Mouse (Mus musculus) forelimb bud, embryonic 11.5 days (tissue): Measurements from ENCODE around the gene Imp4.
"Not testable (repeated sequence)": the region's sequence is repeated elsewhere in the genome, so short reads cannot be mapped to it uniquely, and the experiment has no call there.

Experiments used
- DNase-seq: peaks from one replicate; pipeline ENCODE4 v3.0.0-alpha.2; 2012; ENCODE audit warnings: low read depth, low spot score

Imp4 gene

DNA sequence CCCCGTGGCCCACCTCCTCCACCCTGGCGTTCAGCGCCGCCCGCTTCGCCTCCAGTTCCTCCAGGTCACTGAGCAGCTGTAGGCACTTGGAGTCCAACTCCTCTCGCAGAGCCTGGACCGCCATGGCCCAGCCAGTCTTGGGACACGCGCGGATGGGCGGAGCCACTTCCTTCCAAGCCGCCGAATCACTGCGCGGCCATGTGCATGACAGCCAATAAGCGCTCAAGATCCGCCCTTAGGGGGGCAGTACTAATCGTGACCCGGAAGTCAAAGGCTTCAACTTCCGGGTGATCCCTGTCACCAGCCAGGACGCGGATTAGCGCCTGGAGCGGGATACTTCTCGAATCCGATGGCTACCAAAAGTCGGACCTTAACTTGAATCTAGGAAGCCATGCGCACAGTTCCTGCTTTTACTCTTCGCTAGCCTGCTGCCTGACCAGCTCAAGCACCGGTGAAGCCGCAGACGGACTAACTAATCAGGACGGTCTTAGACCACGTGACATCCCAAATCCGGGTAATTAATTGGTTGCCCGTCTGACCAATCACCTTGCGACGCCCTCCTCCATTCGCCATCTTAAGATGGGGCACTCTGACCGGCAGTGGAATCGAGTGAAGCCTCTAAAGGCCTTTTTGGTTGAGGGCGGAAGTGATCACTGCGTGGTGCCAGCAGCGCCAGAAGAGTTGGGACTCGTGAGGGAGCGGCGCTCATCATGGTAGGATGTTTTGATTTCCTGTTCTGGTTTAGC is at the start of gene Imp4, which contains the start of gene Ccdc115:
Gene Imp4, plus strand, starts transcription at position 637 of the 746 bp plus-strand sequence.
Gene Ccdc115, minus strand, starts transcription at position 458 of the 746 bp plus-strand sequence.
- peak; percentile 99 for DNase-seq

DNA sequence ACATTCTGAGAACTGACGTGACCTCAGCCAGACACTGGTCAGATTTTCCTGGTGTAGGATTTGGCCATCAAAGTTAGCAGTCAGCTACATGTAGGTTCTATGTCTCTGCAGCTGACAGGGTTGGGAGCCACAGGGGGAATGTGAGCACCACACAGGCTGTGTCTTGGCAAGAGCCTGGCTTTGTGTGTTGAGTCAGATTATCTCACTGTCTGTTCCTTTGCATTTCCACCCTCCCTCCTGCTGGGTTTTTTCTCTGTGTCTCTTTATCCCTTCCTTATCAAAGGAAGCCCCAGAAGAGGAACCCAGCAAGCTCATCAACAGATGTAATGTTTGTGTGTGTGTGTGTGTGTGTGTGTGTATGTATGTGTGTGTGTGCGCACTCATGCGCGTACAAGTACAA is 43.3 kb upstream of the Imp4 start:
- no peak for DNase-seq

DNA sequence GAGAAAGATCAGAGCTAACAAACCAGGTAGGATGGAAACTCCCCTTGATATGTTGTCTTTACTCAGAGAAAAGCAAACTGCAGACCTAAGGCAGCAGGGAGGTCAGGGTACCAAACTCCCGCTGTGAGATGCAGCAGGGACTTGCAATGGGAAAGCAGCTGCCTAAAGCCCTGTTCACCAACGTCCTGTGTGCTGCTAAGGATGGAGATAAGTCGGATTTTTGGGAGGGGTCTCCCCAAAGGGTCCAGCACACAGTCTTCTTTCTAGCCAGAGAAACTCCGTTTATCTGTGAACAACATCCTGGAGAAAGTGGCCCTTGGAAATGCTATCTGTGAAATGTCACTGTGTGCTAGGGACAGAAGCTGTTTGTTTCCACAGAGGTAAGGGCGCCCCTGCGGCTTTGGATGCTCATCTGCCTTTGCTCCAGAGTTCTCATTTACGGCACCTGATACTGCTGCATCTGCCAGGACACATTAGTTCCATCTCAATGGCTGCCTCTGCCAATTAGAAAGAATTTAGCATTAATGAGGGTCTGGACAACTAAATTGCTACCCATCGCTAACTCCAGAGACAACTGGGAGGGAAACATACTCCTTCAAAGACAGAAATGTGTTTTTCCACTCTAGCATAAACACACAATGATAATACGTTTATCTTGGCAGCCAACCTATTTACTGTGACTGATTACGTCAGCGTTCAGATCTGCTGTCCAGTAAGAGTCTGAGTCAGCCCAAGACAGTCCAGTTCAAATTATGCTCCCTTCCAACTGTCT is 40.3 kb upstream of the Imp4 start:
- DNase-seq: no peak

DNA sequence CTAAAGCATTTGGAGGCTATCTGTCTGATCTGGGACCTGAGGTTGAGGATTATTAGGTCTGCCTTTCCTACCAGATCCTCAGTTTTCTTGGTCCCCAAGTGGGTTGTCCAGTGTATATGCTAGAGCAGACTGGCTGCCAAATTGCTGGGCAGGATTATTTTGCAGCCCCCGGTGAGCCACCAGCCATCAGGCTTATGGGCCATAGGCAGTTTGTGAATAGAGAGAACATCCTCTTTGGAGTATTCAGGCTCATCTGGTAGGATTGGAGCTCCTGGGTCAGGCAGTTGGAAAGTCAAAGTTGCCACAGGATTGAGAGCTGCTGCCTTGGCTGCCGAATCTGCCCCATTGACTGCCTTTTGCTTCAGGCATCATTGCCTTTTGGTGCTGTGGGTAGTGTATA is 11.2 kb upstream of the Imp4 start:
- DNase-seq: no peak

DNA sequence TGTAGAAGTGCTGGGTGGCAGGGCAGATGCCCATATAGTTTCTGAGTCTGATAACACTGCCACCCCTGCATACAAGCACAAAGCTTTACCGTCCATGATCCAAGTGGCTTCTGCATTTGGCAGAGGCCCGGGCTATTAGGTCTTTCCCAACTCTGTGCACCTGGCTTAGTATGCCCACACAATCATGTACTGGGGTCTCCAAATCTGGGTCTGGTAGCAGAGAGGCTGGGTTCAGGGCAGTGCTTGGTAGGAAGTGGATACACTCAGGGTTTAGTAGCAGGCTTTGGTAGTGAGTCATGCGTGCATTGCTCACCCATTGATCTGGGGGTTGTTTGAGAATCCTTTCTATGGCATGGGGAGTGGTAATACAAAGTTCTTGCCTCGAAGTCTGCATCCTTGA is 10.4 kb upstream of the Imp4 start:
- no peak for DNase-seq

DNA sequence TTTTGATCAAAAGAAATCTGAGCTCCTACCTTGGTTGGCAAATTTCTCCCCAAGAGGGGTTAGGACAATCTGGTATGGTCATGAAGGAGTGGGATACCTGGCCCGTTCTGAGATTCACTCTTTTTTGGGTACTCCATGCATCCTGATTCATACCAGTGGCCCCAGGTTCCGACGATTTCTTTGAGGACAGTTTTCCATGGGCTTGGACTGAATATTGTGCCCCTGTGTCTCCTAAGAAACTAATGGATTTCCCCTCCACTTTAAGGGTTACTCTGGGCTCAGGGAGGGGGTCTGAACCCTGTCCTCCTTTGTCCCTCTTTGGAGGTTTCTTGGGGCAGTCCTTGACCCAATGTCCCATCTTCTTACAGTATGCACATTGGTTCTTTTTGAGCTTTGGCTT is 8.7 kb upstream of the Imp4 start:
- DNase-seq: no peak

DNA sequence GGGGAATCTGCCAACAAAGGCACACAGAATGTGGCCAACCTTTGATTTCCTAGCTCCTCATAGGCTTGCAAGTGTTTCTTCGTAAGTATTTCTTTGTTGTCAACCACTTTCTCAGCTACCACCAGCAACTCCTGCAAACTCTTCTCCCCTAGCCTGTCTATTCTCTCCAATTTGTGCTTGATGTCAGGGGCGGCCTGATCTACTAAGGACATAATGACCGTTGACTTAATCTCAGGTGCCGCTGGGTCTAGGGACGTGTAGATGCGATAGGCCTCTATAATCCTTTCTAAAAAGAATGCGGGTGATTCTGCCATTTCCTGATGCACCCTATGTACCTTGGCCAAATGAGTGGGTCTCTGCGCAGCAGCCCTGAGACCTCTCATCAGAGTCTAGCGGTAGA is 8.2 kb upstream of the Imp4 start:
- no peak for DNase-seq

DNA sequence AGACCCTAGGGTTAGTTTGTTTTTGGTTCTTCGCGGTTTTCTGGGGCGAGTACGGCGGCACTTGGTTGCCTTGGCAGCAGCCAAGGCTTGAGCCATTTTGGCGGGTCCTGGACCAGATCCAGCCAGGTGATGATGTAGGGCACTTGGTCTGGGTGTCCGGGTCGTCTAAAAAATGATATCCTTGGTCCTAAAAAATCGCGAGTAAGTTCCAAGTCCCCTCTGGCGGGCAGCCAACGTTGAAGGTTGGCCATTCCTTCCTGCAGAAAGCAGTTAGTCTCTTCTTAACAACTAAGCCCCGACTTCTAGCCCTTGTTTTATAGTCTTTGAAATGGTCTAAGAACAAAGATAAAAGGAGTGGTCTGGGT is 7.3 kb upstream of the Imp4 start:
- no peak for DNase-seq

DNA sequence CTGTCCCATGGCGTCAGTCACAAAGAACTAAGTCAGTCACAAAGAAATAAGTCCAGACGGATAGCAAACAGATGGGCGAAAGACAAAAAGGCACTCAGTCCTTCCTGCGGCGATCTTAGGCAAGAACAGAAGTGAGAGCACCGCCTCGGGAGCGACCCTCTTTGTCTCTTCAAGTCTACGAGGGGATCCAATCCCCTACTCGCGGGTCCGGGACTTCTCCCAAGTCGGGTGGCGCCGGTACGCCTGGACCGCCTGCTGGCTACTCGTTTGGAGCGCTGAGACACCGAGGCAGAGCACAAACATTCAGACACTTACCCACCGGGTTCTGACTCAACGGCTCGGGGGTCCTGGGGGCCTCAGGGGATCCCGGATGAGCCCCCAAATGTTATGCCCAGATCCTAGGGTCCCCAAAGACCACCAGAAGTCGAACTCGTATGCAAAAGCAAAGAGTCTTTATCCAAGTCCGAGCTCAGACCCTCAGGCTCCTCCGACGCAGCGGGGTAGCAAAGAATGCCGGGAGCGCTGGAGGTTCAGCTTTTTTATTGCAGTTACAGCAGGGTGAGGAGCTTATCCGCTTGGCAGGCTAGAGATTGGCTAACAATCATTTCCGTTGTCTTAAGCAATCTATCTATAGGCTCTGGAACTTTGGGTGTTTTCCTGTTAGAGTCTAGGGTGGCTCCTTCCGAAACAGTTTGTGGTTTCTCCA is 6.7 kb upstream of the Imp4 start:
- peak; percentile 52 for DNase-seq

DNA sequence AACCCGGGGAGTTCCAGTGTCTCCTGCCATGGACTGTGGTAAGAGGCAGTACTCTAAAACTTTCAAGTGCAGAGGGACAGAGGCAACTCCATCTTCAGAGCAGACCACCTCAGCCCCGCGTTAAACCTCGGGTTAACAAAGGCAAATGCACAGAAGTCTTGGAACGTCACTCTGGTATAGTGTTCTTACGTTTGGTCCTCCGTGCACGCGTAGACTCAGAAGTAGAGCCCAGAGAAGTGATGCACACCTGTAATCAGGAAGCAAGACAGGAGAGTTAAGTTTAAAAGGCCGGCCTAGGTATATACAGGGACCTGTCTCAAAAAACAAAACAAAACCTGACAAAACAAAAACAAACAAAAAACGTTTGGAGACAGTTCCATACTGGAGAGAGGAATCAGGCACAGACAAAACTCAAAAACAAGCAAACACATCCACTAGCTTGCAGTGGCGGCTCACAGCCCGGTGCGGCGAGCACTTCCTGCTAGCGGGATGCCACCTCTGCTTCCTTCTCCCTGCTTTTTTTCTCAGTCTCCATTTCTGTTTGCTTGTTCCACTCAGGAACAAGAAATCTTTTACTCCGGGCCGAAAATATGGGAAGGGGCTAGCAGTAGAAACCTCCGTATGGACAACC is 5.6 kb upstream of the Imp4 start:
- peak; percentile 39 for DNase-seq

DNA sequence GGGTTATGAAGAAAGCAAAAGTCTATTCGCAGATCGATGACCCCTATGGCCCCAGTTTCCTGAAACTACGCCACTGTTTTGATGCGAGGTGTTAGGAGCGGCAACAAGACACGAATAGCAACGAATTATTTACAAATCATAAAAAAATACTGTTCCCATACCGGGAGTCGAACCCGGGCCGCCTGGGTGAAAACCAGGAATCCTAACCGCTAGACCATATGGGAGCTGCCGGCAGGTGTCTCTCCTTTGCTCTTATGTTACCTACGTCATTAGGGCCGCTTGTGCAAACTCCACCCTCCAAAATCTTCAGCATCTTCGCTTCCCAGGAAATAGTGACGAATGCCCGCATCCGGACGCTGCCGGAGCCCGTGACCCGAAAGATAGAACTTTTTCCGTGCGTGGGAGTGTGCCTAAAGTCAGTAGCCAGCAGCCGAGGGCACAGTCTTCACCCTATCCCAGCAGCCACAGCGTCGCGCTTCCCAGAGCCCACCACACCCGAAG is 4.9 kb upstream of the Imp4 start:
- peak; percentile 91 for DNase-seq

DNA sequence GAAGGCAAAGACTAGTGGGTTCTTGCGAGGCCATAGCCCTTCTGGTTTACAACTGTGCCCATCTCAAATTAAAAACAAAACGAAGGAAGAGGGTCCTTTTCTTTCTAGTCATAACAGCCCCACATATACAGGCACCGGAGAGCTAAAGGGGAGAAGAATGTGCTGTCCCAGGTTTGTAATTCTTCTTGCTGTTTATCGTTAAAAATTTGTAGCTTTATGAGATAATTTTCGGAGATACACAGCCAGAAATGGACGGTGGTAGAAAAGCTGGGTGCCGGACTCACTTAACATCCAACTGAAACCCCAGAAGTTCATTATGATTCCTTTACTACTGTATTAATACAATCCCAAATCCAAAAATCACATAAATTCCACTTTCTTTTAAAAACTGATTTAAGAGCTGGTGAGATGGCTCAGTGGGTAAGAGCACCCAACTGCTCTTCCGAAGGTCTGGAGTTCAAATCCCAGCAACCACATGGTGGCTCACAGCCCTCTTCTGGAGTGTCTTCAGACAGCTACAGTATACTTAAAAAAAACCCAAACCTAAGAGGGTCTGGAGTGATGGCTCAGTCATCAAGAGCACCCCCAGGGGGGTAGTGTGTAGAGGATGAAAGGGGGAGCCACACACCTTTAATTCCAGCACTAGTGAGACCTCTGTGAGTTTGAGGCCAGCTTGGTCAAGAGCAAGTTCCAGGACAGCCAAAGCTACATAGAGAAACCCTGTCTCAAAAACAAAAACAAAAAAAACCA is 4.1 kb upstream of the Imp4 start:
- DNase-seq: no peak

DNA sequence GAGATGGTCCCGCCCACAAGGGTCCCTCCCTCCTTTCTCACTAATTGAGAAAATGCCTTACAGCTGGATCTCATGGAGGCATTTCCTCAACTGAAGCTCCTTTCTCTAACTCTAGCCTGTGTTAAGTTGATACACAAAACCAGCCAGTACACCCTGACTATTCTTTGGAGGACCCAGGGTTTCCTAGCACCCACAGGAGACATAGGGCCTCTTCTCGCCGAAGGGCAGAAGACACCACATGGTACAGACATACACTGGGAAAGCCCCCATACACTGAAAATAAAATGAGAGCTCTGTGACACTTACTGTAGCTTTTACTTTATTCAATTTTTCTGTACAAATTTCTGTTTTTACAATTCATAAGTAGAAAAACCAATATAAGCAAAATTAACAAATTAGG is 3.3 kb upstream of the Imp4 start:
- DNase-seq: no peak

DNA sequence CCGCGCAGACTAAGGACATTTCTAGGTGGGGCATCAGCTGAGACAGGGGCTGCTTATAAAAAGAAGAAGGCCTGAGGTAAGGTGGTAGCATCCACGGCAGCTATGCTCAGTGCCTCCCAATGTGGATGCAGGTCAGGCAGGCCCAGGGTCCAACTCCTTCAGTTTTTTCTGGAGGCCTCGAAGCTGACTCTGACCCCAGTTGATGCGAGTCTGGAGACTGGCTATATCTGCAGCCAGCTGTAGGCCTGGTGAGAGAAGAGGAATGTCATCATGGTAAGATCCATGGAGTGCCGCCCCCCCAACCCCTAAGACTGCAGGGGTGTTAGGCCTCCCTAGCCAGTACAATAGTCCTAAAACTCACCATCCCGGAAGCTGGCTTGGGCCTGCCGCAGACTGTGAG is 2.3 kb upstream of the Imp4 start:
- DNase-seq: not testable (repeated sequence)

DNA sequence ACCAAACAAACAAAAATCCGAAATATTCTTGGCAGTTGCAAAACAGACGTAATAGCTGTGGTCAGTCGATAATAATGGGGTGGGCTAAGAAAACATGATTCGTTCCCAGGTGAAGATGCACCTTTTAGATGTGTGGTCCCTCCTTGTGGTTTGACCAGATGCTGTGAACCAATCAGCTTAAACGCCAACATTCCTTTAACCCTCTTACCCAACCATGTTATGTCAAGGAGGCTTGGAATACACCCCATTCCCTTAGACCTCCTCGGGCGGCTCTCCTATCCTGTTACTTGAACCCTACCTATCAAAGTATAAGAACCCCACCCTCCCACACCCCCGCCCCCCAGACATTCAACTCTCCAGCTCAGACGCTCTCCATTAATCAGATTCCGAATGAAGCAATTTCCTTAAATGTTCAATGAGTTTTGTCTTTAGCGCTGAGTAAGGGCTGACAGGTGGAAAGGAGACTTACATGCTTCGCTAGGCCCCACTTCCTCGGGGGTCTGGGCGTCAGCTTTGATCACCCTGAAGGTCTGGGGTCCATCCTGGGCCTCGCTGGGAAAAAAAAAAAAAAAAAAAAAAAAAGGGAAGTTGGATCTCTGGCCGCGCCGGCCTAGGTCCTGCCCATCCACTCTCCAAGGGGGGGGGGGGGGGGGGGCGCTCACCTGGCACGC is 1.1 kb upstream of the Imp4 start:
- DNase-seq: no peak

DNA sequence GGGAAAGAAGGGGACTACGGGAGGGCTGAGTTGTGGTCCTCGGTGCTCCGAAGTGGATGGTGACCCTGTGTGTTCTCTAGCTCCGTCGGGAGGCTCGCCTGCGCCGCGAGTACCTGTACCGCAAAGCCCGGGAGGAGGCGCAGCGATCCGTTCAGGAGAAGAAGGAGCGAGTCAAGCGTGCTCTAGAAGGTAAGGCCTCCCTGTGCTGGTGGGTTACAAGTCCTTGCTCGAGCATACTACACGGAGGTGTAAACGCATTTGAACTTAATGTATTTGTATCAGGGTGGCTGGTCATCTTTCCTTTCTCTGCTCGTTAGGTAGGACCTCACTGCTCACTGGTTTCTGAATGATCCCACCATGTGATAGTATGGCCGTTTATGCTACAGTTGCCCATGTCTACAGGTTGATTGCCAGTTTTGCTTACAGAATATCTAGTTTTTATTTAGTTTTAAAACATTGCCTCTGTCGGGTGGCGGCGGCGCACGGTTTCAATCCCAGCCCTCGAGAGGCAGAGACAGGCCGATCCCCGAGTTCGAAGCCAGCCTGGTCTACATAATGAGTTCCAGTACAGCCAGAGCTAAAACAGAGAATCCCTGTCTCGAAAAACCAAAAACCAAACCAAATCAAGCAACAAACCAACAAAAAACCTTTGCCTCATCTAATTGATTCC is 445 bp downstream of the Imp4 start:
- DNase-seq: no peak

DNA sequence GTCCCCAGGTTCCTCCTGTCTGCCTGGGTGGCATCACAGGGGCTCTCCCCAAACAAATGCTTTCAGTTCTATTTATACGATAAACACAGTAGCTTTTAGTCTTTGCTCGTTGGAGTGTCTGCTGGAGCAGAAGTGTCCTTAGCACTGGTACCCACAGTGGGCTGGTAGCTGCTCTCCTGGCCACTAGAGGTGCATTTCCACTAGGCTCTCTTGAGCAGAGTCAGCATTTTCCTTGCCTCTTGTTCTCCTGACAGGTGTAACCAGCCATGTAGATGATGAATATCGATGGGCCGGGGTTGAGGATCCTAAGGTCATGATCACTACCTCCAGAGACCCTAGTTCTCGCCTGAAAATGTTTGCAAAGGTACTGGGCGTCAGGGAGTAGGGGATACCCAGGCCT is 3.5 kb downstream of the Imp4 start:
- DNase-seq: no peak

DNA sequence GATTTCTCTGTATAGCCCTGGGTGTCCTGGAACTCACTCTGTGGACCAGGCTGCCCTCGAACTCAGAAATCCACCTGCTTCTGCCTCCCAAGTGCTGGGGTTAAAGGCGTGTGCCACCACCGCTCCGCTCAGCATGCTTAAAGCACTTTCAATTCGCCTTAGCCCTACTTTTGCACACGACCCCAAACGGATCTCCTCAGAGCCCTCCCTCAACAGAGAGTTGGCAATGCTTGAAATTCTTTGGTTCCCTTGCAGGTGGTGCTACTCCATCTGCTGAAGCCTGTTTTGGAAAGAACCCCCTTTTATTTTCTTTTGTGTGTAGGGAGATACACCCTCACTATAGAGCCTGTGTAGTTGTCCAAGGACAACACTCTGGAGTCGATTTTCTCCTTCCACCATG is 18.8 kb downstream of the Imp4 start:
- DNase-seq: no peak

DNA sequence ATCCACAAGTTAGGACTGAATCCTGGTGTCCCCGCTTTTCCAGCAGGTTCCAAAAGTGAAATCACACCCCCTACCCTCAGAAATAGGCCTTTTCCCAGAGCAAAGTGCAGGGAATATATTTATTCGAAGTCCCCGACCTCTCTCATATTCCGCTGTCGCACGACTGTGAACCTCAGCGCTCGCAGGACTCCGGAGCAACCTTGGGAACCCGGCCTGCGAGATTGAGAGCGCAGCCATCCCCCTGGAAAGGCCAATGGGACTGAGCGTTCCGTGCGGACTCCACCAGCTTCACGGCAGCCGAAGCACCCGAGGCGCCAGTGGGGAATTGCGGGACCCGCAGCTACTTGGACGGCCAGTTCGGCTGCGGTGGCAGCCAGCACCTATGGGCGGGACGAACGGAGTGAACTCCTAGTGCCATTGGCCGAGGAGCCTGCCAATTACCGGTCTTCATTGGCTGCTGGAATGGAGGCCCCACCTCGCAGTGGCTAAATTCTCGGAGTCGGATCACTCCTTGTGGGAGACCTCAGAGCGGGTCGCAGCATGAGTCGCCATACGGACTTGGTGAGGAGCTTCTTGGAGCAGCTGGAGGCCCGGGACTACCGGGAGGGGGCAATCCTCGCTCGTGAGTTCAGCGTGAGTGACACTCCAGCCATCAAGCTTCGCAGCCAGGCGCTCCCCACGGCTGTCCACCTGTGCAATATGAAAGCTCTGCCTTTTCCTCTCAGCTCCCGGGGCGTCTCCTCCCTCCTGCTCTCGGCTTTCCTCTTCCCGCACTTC is 19.8 kb downstream of the Imp4 start, which contains the start of gene Ptpn18:
Gene Ptpn18, plus strand, starts transcription at position 479 of the 777 bp plus-strand sequence.
- peak; percentile 88 for DNase-seq
